Mouse (Mus musculus) limb, embryonic 11.5 days (tissue): ENCODE measurements at regions not wholly inside any gene's neighbourhood (a gene's known extent, or its start where the extent isn't known, plus 50 kb on each side); places are given as distances from the start of the nearest gene placed in this dataset.

Experiments
- ATAC-seq: fragments of 200-750 bp; cut with Nextera tagmentation; 2 replicates; pipeline ENCODE4 v1.8.0; 2017; ENCODE audit warnings: low read depth; ENCODE audit not compliant: insufficient number of reproducible peaks, low FRiP score, low TSS enrichment
- DNase-seq: peaks from one replicate; pipeline ENCODE4 v3.0.0-alpha.2; 2015; ENCODE audit warnings: low spot score
- H3K27ac ChIP-seq: fragments of 300-500 bp; sonication (generic); replicated peaks from 2 replicates; pipeline ENCODE4 v1.5.1; 2014; ENCODE audit warnings: low read depth, mild to moderate bottlenecking, low read length
- H3K27me3 ChIP-seq: fragments of 300-500 bp; sonication (generic); 2 replicates; pipeline ENCODE4 v1.6.1; 2014; ENCODE audit warnings: mild to moderate bottlenecking, low read length, mixed read lengths; ENCODE audit not compliant: control insufficient read depth, insufficient read depth
- H3K36me3 ChIP-seq: fragments of 300-500 bp; sonication (generic); 2 replicates; pipeline ENCODE4 v1.6.1; 2014; ENCODE audit warnings: mild to moderate bottlenecking, low read length, moderate library complexity, mixed read lengths; ENCODE audit not compliant: control insufficient read depth, insufficient read depth
- H3K4me1 ChIP-seq: fragments of 300-500 bp; sonication (generic); 2 replicates; pipeline ENCODE4 v1.6.1; 2014; ENCODE audit warnings: low read length, mixed read lengths; ENCODE audit not compliant: control insufficient read depth, insufficient read depth
- H3K4me2 ChIP-seq: fragments of 300-500 bp; sonication (generic); 2 replicates; pipeline ENCODE4 v1.6.1; 2014; ENCODE audit warnings: low read depth, mild to moderate bottlenecking, moderate library complexity; ENCODE audit not compliant: severe bottlenecking
- H3K4me3 ChIP-seq: fragments of 300-500 bp; sonication (generic); 2 replicates; pipeline ENCODE4 v1.5.1; 2014; ENCODE audit warnings: low read depth, low read length
- H3K9ac ChIP-seq: fragments of 300-500 bp; sonication (generic); 2 replicates; pipeline ENCODE4 v1.6.1; 2014; ENCODE audit warnings: mild to moderate bottlenecking, low read length
- H3K9me3 ChIP-seq: fragments of 300-500 bp; sonication (generic); 2 replicates; pipeline ENCODE4 v1.6.1; 2016; ENCODE audit warnings: low read length; ENCODE audit not compliant: control insufficient read depth
- WGBS: fragments of 180-500 bp; shearing (Covaris S2); extraction: QIAGEN DNeasy Blood & Tissue Kit; methylation state at CpG from one replicate; pipeline ENCODE4 v1.1.7; 2014; 5-methylcytosine and 5-hydroxymethylcytosine counted together

GRCm38 (mm10) chr7:114912109-114912508 is 168.6 kb downstream of the Insc start:
- Histone ChIP-seq H3K27ac (no peak overlapping the region), H3K36me3 (no peaks in the 10 kb centered on the region)

GRCm38 (mm10) chr7:114922155-114922554 is 178.7 kb downstream of the Insc start:
- Histone ChIP-seq H3K4me1 (no peaks in the 10 kb centered on the region), H3K4me2 (no peak overlapping the region), H3K9me3 (no peaks in the 10 kb centered on the region), H3K27ac (no peak overlapping the region), H3K4me3 (no peak overlapping the region), H3K27me3 (no peaks in the 10 kb centered on the region), H3K36me3 (no peaks in the 10 kb centered on the region), H3K9ac (no peak overlapping the region)
- ATAC-seq (peak; percentile 80), DNase-seq (peak; percentile 82)
- WGBS = 3% methylated on average over 3 of the region's 3 CpGs

More at GRCm38 (mm10) chr7:114912109-114912508, 168.6 kb downstream of the Insc start:
- Histone ChIP-seq H3K4me1 (no peaks in the 10 kb centered on the region), H3K9ac (no peak overlapping the region), H3K27me3 (no peaks in the 10 kb centered on the region), H3K9me3 (no peaks in the 10 kb centered on the region), H3K4me3 (no peak overlapping the region), H3K4me2 (no peak overlapping the region)
- no peak for DNase-seq
- WGBS = 93% methylated on average over 3 of the region's 3 CpGs
- no peak for ATAC-seq

GRCm38 (mm10) chr7:114933861-114934260 is 190.4 kb downstream of the Insc start:
- no peaks in the 10 kb centered on the region for H3K27me3 ChIP-seq
- ATAC-seq = no peak

GRCm38 (mm10) chr7:114950759-114951158 is 207.3 kb downstream of the Insc start:
- H3K9me3 ChIP-seq = no peaks in the 10 kb centered on the region
- DNase-seq (no peak), ATAC-seq (no peak)
- H3K27me3 ChIP-seq = no peaks in the 10 kb centered on the region
- H3K4me3 ChIP-seq = no peak overlapping the region
- no peaks in the 10 kb centered on the region for H3K36me3 ChIP-seq
- H3K9ac ChIP-seq = no peak overlapping the region
- H3K4me1 ChIP-seq = no peaks in the 10 kb centered on the region
- H3K4me2 ChIP-seq = no peak overlapping the region
- no peak overlapping the region for H3K27ac ChIP-seq

More at GRCm38 (mm10) chr7:114933861-114934260, 190.4 kb downstream of the Insc start:
- H3K9me3 ChIP-seq = no peaks in the 10 kb centered on the region
- no peaks in the 10 kb centered on the region for H3K4me1 ChIP-seq
- DNase-seq = no peak
- 72% methylated on average over 8 of the region's 8 CpGs for WGBS
- no peak overlapping the region for H3K27ac ChIP-seq
- H3K9ac ChIP-seq = no peak overlapping the region
- no peak overlapping the region for H3K4me3 ChIP-seq
- no peaks in the 10 kb centered on the region for H3K36me3 ChIP-seq
- no peak overlapping the region for H3K4me2 ChIP-seq

- H3K4me3 ChIP-seq = no peak overlapping the region
- H3K4me2 ChIP-seq = no peak overlapping the region
- no peak overlapping the region for H3K9ac ChIP-seq
- 69% methylated on average over 5 of the region's 5 CpGs for WGBS
- no peaks in the 10 kb centered on the region for H3K27me3 ChIP-seq
- DNase-seq (no peak), ATAC-seq (no peak)
- H3K27ac ChIP-seq = no peak overlapping the region
- no peaks in the 10 kb centered on the region for H3K36me3 ChIP-seq
- H3K9me3 ChIP-seq = no peaks in the 10 kb centered on the region
- no peaks in the 10 kb centered on the region for H3K4me1 ChIP-seq
These were observed 219.7 kb downstream of the Insc start for GRCm38 (mm10) chr7:114963206-114963605.

- no peak for DNase-seq
- H3K27ac ChIP-seq = no peak overlapping the region
- WGBS = 48% methylated on average over 2 of the region's 2 CpGs
These were observed 222.4 kb downstream of the Insc start for GRCm38 (mm10) chr7:114965923-114966322.

GRCm38 (mm10) chr7:114986481-114986880 is 243.0 kb downstream of the Insc start:
- WGBS = 38% methylated on average over 2 of the region's 2 CpGs

More at GRCm38 (mm10) chr7:114965923-114966322, 222.4 kb downstream of the Insc start:
- no peak overlapping the region for H3K4me2 ChIP-seq
- ATAC-seq = no peak
- no peaks in the 10 kb centered on the region for H3K4me1 ChIP-seq
- H3K9ac ChIP-seq = no peak overlapping the region
- no peaks in the 10 kb centered on the region for H3K9me3 ChIP-seq
- no peak overlapping the region for H3K4me3 ChIP-seq
- H3K27me3 ChIP-seq = no peaks in the 10 kb centered on the region
- no peaks in the 10 kb centered on the region for H3K36me3 ChIP-seq

GRCm38 (mm10) chr7:114991255-114991654 is 247.8 kb downstream of the Insc start:
- no peak for ATAC-seq
- no peak overlapping the region for H3K4me3 ChIP-seq
- no peaks in the 10 kb centered on the region for H3K9me3 ChIP-seq
- H3K4me1 ChIP-seq = no peaks in the 10 kb centered on the region
- no peaks in the 10 kb centered on the region for H3K27me3 ChIP-seq
- H3K9ac ChIP-seq = no peak overlapping the region
- no peak for DNase-seq
- H3K36me3 ChIP-seq = no peaks in the 10 kb centered on the region
- H3K4me2 ChIP-seq = no peak overlapping the region
- WGBS = 88% methylated on average over 5 of the region's 5 CpGs
- no peak overlapping the region for H3K27ac ChIP-seq

More at GRCm38 (mm10) chr7:114986481-114986880, 243.0 kb downstream of the Insc start:
- Histone ChIP-seq H3K27me3 (no peaks in the 10 kb centered on the region), H3K27ac (no peak overlapping the region), H3K36me3 (no peaks in the 10 kb centered on the region), H3K4me2 (no peak overlapping the region), H3K4me3 (no peak overlapping the region), H3K4me1 (no peaks in the 10 kb centered on the region), H3K9me3 (no peaks in the 10 kb centered on the region), H3K9ac (no peak overlapping the region)
- DNase-seq (no peak), ATAC-seq (no peak)

- Histone ChIP-seq H3K4me1 (no peaks in the 10 kb centered on the region), H3K9me3 (no peaks in the 10 kb centered on the region), H3K27me3 (no peaks in the 10 kb centered on the region), H3K36me3 (no peaks in the 10 kb centered on the region), H3K27ac (no peak overlapping the region), H3K4me2 (no peak overlapping the region), H3K4me3 (no peak overlapping the region), H3K9ac (no peak overlapping the region)
- 90% methylated on average over 3 of the region's 3 CpGs for WGBS
- DNase-seq = no peak
- no peak for ATAC-seq
These were observed 248.9 kb downstream of the Insc start for GRCm38 (mm10) chr7:114992440-114992839.
